Mouse (Mus musculus): ENCODE measurements around the gene Kcns3. TPM values are rescaled to one million over a fixed set of nuclear protein-coding genes. Genes with fewer than 3 reads are reported as not detected.
A peak's percentile ranks its signal among the peaks of the same experiment; 100 is the strongest.

Gene Kcns3
- polyA plus RNA-seq, 2 experiments, result 2.6 to 3.6 TPM

DNA sequence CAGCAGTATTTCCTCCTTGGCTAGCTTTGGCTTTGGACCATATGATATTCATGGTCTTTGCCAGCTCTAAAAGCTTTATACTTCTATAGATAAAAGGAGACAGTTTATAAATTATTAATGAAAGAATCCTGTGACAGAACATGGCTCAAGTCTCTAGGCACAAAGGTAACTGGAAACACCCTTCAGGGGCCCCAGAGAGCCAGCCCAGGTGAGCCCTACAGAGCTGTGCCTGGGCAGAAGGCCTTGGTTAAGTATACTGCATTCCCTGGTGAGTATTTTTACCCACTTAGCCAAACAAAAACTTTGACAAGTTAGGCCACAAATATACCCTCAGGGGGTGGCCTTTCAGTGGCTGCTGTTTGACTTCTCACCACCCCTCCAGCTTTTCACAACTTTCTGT, 2.7 kb upstream of the Kcns3 start:
- no peak overlapping the region for H3K4me2 ChIP-seq (replicated peaks; ENCODE audit: low read depth, low read length, severe bottlenecking)
- no peak overlapping the region for H3K27ac ChIP-seq (replicated peaks; ENCODE audit: low read depth, low read length)
- no peak for DNase-seq (ENCODE audit: low spot score)
- TF ChIP-seq POLR2A (IDR thresholded peaks at IDR 0.05; ENCODE audit: borderline replicate concordance, extremely low read depth, insufficient read depth, insufficient read length), result no peak
- H3K4me1 ChIP-seq (ENCODE audit: control insufficient read depth, insufficient read depth, low read length), result 0 out of 2 replicates have a peak, but pooled peaks cover 8% of the 10 kb centered on the region
- peaks cover 40% of the 10 kb centered on the region for H3K27me3 ChIP-seq (ENCODE audit: control insufficient read depth, insufficient read depth, low read length)
- H3K9me3 ChIP-seq (ENCODE audit: control insufficient read depth, low read length), result no peaks in the 10 kb centered on the region
- no peak overlapping the region for H3K4me3 ChIP-seq (replicated peaks; ENCODE audit: low read length)
- no peak for ATAC-seq (ENCODE audit: low FRiP score, low read depth)
- no peaks in the 10 kb centered on the region for H3K36me3 ChIP-seq (ENCODE audit: control insufficient read depth, insufficient read depth, low read length)
- no peak overlapping the region for H3K9ac ChIP-seq (ENCODE audit: low read depth, low read length, severe bottlenecking)

DNA sequence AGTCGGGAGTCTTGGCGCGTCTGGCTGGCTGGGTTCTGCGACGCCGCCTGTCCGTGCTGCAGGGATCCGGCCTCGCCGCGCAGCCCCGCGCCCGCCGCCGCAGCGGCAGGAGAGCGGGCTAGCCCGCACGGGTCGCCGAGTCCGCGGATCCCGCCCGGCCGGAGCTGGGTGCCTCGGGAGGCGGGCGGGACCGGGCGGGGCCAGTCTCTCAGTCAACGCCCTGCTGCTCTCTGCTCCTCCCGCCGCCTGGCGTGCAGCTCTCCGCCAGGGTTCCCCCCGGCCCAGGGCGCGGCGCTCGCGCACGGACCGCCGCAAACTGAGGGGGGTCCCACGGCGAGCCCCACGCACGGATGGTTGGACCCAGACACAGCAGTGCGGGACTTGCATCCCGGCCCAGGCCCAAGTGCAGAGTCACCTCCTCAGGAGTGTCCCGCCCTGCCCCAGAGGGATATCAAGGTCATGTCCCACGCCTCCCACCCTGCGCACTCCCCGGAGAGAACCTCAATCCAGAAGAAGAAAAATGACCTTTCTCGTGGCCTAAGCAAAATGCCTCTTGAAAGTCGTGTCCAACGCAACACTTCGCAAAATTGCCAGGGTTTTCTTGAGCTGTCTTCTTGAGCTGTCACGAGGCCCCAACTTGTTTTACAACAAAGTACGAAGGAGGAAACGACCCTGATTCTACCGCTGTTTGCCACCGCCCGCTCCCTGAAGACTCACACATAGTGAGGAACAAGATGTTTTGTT, 492 bp downstream of the Kcns3 start:
- Histone ChIP-seq H3K9me3 (ENCODE audit: control insufficient read depth, low read length) (no peaks in the 10 kb centered on the region), H3K9ac (ENCODE audit: low read depth, low read length, severe bottlenecking) (peak overlapping the region; percentile 48), H3K4me2 (replicated peaks; ENCODE audit: low read depth, low read length, severe bottlenecking) (peak overlapping the region; percentile 97), H3K27ac (replicated peaks; ENCODE audit: low read depth, low read length) (no peak overlapping the region), H3K4me1 (ENCODE audit: control insufficient read depth, insufficient read depth, low read length) (0 out of 2 replicates have a peak, but pooled peaks cover 8% of the 10 kb centered on the region), H3K4me3 (replicated peaks; ENCODE audit: low read length) (peak overlapping the region; percentile 58), H3K36me3 (ENCODE audit: control insufficient read depth, insufficient read depth, low read length) (no peaks in the 10 kb centered on the region), H3K27me3 (ENCODE audit: control insufficient read depth, insufficient read depth, low read length) (peaks cover 46% of the 10 kb centered on the region)
- peak; percentile 17 for DNase-seq (ENCODE audit: low spot score)
- ATAC-seq (ENCODE audit: low FRiP score, low read depth), result peak; percentile 57
- WGBS, result 2% methylated on average over 38 of the region's 66 CpGs
- no peak for TF ChIP-seq POLR2A (IDR thresholded peaks at IDR 0.05; ENCODE audit: borderline replicate concordance, extremely low read depth, insufficient read depth, insufficient read length)

DNA sequence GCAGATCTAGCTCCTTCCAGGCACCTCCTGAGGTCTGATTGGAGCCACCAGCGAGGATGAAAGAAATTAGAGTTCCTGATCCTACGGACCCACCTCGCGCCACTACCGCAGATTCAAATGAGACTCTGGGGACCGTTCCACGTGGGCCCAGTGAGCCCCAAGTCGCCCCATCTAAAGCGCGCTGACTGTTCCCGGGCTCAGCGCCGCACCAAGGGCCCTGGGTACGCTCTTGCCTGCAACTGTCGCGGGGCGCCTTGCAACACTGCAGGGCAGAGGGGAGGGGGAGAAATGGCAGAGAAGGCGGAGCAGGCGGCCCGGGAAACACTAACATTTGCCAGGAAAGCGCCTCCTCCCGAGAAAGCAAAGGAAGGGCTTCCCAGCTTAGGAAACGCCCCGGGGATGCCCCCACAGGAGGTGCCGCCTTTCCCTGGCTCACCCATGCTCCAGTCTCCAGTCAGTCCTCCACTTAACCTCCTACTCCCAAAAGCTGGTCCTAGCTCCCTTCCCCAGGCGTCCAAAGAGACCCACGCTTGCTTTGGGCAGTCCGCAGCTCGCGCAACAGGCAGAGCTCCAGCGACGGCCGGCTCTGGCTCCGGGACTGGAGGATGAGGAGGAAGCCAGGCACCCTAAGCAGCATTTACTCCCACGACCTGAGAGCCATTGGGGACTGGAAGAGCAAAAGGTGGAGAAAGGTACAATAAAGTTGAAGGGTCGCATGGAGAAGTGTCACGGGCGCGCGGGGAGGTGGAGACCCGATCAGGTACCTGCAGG, 1.2 kb downstream of the Kcns3 start:
- ATAC-seq (ENCODE audit: low FRiP score, low read depth) (no peak; the same call in 1 of the 2 replicates), DNase-seq (ENCODE audit: low spot score) (peak; percentile 57)
- Histone ChIP-seq H3K27ac (replicated peaks; ENCODE audit: low read depth, low read length) (no peak overlapping the region), H3K9me3 (ENCODE audit: control insufficient read depth, low read length) (no peaks in the 10 kb centered on the region), H3K9ac (ENCODE audit: low read depth, low read length, severe bottlenecking) (peak overlapping the region; percentile 48), H3K4me3 (replicated peaks; ENCODE audit: low read length) (peak overlapping the region; percentile 58), H3K27me3 (ENCODE audit: control insufficient read depth, insufficient read depth, low read length) (peaks cover 46% of the 10 kb centered on the region), H3K4me2 (replicated peaks; ENCODE audit: low read depth, low read length, severe bottlenecking) (peak overlapping the region; percentile 97), H3K4me1 (ENCODE audit: control insufficient read depth, insufficient read depth, low read length) (0 out of 2 replicates have a peak, but pooled peaks cover 8% of the 10 kb centered on the region), H3K36me3 (ENCODE audit: control insufficient read depth, insufficient read depth, low read length) (no peaks in the 10 kb centered on the region)
- WGBS, result 0% methylated on average over 36 of the region's 41 CpGs
- no peak for TF ChIP-seq POLR2A (IDR thresholded peaks at IDR 0.05; ENCODE audit: borderline replicate concordance, extremely low read depth, insufficient read depth, insufficient read length)

DNA sequence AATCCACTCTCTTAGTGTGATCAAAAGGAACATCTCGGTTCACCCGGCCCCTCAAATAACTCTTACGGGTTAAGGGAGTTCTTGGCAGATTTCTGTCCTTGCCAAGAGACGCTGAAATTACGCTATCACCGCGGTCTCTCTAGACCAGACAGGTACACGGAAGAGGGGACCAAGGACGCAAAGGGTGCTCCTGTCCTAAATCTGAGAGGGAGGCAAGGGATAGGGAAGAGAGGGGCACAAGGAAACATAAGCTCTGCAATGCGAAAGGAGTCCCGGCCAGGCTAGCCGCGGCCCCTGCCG, 1.8 kb downstream of the Kcns3 start:
- no peak for TF ChIP-seq POLR2A (IDR thresholded peaks at IDR 0.05; ENCODE audit: borderline replicate concordance, extremely low read depth, insufficient read depth, insufficient read length)
- Histone ChIP-seq H3K36me3 (ENCODE audit: control insufficient read depth, insufficient read depth, low read length) (no peaks in the 10 kb centered on the region), H3K27ac (replicated peaks; ENCODE audit: low read depth, low read length) (no peak overlapping the region), H3K4me3 (replicated peaks; ENCODE audit: low read length) (peak overlapping the region; percentile 58), H3K9ac (ENCODE audit: low read depth, low read length, severe bottlenecking) (peak overlapping the region; percentile 48; the same call in 1 of the 2 replicates), H3K4me1 (ENCODE audit: control insufficient read depth, insufficient read depth, low read length) (0 out of 2 replicates have a peak, but pooled peaks cover 8% of the 10 kb centered on the region), H3K27me3 (ENCODE audit: control insufficient read depth, insufficient read depth, low read length) (peaks cover 46% of the 10 kb centered on the region), H3K9me3 (ENCODE audit: control insufficient read depth, low read length) (no peaks in the 10 kb centered on the region), H3K4me2 (replicated peaks; ENCODE audit: low read depth, low read length, severe bottlenecking) (peak overlapping the region; percentile 97)
- WGBS, result 4% methylated on average over 14 of the region's 14 CpGs
- ATAC-seq (ENCODE audit: low FRiP score, low read depth) (no peak; the same call in 1 of the 2 replicates), DNase-seq (ENCODE audit: low spot score) (no peak)

DNA sequence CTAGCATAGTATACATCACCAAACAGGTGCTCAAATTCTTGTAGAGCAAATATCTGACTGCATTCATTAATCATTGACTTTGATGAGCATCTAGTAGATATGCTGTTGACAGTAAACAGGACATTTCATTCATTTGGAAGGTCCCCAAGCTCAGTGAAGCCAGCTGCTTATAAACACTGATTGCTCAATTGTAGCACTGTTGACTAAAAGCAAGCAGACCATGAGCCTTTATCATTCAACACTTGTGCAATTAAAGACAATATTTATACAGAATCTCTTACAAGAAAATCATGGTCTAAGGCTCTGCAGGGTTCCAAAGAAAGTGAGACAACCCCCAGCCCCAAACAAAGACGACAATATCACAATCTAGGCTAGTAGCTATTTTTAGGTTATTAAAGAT, 6.0 kb downstream of the Kcns3 start:
- H3K27me3 ChIP-seq (ENCODE audit: control insufficient read depth, insufficient read depth, low read length), result peaks cover 14% of the 10 kb centered on the region
- no peaks in the 10 kb centered on the region for H3K36me3 ChIP-seq (ENCODE audit: control insufficient read depth, insufficient read depth, low read length)
- ATAC-seq (ENCODE audit: low FRiP score, low read depth) (no peak), DNase-seq (ENCODE audit: low spot score) (no peak)
- WGBS, result 70% methylated on average over 1 of the region's 1 CpGs
- 0 out of 2 replicates have a peak, but pooled peaks cover 5% of the 10 kb centered on the region for H3K4me1 ChIP-seq (ENCODE audit: control insufficient read depth, insufficient read depth, low read length)
- H3K4me3 ChIP-seq (replicated peaks; ENCODE audit: low read length), result no peak overlapping the region
- H3K4me2 ChIP-seq (replicated peaks; ENCODE audit: low read depth, low read length, severe bottlenecking), result no peak overlapping the region
- H3K9me3 ChIP-seq (ENCODE audit: control insufficient read depth, low read length), result no peaks in the 10 kb centered on the region
- TF ChIP-seq POLR2A (IDR thresholded peaks at IDR 0.05; ENCODE audit: borderline replicate concordance, extremely low read depth, insufficient read depth, insufficient read length), result no peak
- no peak overlapping the region for H3K9ac ChIP-seq (ENCODE audit: low read depth, low read length, severe bottlenecking)
- no peak overlapping the region for H3K27ac ChIP-seq (replicated peaks; ENCODE audit: low read depth, low read length)

All from limb, embryonic 14.5 days (tissue).